Mouse (Mus musculus): ENCODE data around the gene Crygc. TPM values are rescaled to one million over a fixed set of nuclear protein-coding genes. Genes with fewer than 3 reads are reported as not detected.

Crygc gene
- polyA plus RNA-seq, 1 experiment from 2014 or later = not detected

DNA sequence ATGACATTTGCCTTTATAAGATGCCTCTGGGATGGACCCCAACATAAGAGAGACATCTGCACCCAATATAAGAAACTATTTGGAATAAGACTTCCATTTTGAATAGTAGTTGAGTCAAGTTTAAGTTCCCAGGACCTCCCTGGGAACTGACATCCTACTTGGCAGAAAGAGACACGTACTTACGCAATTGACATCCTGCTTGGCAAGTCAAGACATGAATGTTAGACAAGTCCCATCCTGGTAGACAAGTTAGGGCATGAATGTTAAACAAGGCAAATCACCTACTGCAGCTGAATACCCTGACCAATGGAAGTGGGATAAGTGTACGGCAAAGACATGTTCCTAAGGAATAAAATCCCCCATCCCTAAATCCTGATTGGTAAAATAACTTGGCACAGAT, 31.7 kb downstream of the Crygc start:
- Histone ChIP-seq H3K4me1 (ENCODE audit: control insufficient read depth, insufficient read depth, low read length) (no peaks in the 10 kb centered on the region), H3K4me2 (ENCODE audit: low read depth, low read length) (no peak overlapping the region), H3K4me3 (ENCODE audit: low read length) (no peak overlapping the region), H3K27ac (ENCODE audit: low read length) (no peak overlapping the region), H3K9ac (ENCODE audit: low read length) (no peak overlapping the region), H3K36me3 (ENCODE audit: control insufficient read depth, insufficient read depth) (no peaks in the 10 kb centered on the region), H3K27me3 (ENCODE audit: control insufficient read depth, insufficient read depth, low read length) (no peaks in the 10 kb centered on the region), H3K9me3 (replicated peaks; ENCODE audit: control insufficient read depth, low read length) (no peaks in the 10 kb centered on the region)
- no peak for ATAC-seq (replicated peaks; ENCODE audit: extremely low read depth, insufficient read depth, low FRiP score)
- WGBS = 87% methylated on average over 3 of the region's 3 CpGs

GRCm38 (mm10) chr1:65040806-65041205, 32.7 kb downstream of the Crygc start:
- no peak overlapping the region for H3K4me3 ChIP-seq (ENCODE audit: low read length)
- no peaks in the 10 kb centered on the region for H3K27me3 ChIP-seq (ENCODE audit: control insufficient read depth, insufficient read depth, low read length)
- H3K4me1 ChIP-seq (ENCODE audit: control insufficient read depth, insufficient read depth, low read length) = no peaks in the 10 kb centered on the region
- 67% methylated on average over 6 of the region's 6 CpGs for WGBS
- H3K9ac ChIP-seq (ENCODE audit: low read length) = no peak overlapping the region
- no peaks in the 10 kb centered on the region for H3K9me3 ChIP-seq (replicated peaks; ENCODE audit: control insufficient read depth, low read length)
- no peaks in the 10 kb centered on the region for H3K36me3 ChIP-seq (ENCODE audit: control insufficient read depth, insufficient read depth)
- H3K4me2 ChIP-seq (ENCODE audit: low read depth, low read length) = no peak overlapping the region
- H3K27ac ChIP-seq (ENCODE audit: low read length) = no peak overlapping the region
- no peak for ATAC-seq (replicated peaks; ENCODE audit: extremely low read depth, insufficient read depth, low FRiP score)

- H3K9me3 ChIP-seq (replicated peaks; ENCODE audit: control insufficient read depth, low read length) = no peaks in the 10 kb centered on the region
- WGBS = 73% methylated on average over 3 of the region's 3 CpGs
- H3K27me3 ChIP-seq (ENCODE audit: control insufficient read depth, insufficient read depth, low read length) = no peaks in the 10 kb centered on the region
- H3K4me2 ChIP-seq (ENCODE audit: low read depth, low read length) = no peak overlapping the region
- ATAC-seq (replicated peaks; ENCODE audit: extremely low read depth, insufficient read depth, low FRiP score) = no peak
- no peak overlapping the region for H3K9ac ChIP-seq (ENCODE audit: low read length)
- H3K4me1 ChIP-seq (ENCODE audit: control insufficient read depth, insufficient read depth, low read length) = no peaks in the 10 kb centered on the region
- H3K27ac ChIP-seq (ENCODE audit: low read length) = no peak overlapping the region
- no peak overlapping the region for H3K4me3 ChIP-seq (ENCODE audit: low read length)
- H3K36me3 ChIP-seq (ENCODE audit: control insufficient read depth, insufficient read depth) = no peaks in the 10 kb centered on the region
These were observed 33.8 kb downstream of the Crygc start for GRCm38 (mm10) chr1:65039679-65040078.

GRCm38 (mm10) chr1:65037542-65037941, 35.9 kb downstream of the Crygc start:
- H3K4me1 ChIP-seq (ENCODE audit: control insufficient read depth, insufficient read depth, low read length) = no peaks in the 10 kb centered on the region
- no peaks in the 10 kb centered on the region for H3K27me3 ChIP-seq (ENCODE audit: control insufficient read depth, insufficient read depth, low read length)
- H3K36me3 ChIP-seq (ENCODE audit: control insufficient read depth, insufficient read depth) = no peaks in the 10 kb centered on the region
- ATAC-seq (replicated peaks; ENCODE audit: extremely low read depth, insufficient read depth, low FRiP score) = no peak
- H3K4me3 ChIP-seq (ENCODE audit: low read length) = no peak overlapping the region
- H3K27ac ChIP-seq (ENCODE audit: low read length) = no peak overlapping the region
- H3K9me3 ChIP-seq (replicated peaks; ENCODE audit: control insufficient read depth, low read length) = no peaks in the 10 kb centered on the region
- H3K9ac ChIP-seq (ENCODE audit: low read length) = no peak overlapping the region
- WGBS = 44% methylated on average over 2 of the region's 2 CpGs
- H3K4me2 ChIP-seq (ENCODE audit: low read depth, low read length) = no peak overlapping the region

GRCm38 (mm10) chr1:65035513-65035912, 38.0 kb downstream of the Crygc start:
- Histone ChIP-seq H3K4me1 (ENCODE audit: control insufficient read depth, insufficient read depth, low read length) (no peaks in the 10 kb centered on the region), H3K9ac (ENCODE audit: low read length) (no peak overlapping the region), H3K4me2 (ENCODE audit: low read depth, low read length) (no peak overlapping the region), H3K27ac (ENCODE audit: low read length) (no peak overlapping the region), H3K36me3 (ENCODE audit: control insufficient read depth, insufficient read depth) (no peaks in the 10 kb centered on the region), H3K4me3 (ENCODE audit: low read length) (no peak overlapping the region), H3K9me3 (replicated peaks; ENCODE audit: control insufficient read depth, low read length) (no peaks in the 10 kb centered on the region), H3K27me3 (ENCODE audit: control insufficient read depth, insufficient read depth, low read length) (no peaks in the 10 kb centered on the region)
- no peak for ATAC-seq (replicated peaks; ENCODE audit: extremely low read depth, insufficient read depth, low FRiP score)
- WGBS = 35% methylated on average over 3 of the region's 3 CpGs

DNA sequence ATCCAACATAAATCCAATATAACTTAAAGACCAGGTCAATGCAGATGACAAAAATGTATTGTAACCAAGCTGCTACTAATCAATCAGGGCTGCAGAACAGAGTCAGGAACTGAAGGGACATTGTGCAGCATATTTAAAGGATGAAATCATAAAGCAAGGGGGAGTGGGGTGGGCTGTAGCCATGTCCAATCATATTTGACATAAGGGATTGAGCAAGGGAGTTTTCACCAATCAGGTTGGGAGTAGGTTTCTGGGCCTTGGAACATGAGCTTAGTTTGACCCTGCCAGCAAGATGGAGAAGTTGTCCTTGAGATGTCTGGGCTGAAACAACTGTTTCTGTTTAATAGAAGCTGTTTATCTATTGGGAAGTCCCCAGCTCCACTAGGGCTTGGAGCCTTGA, 40.8 kb downstream of the Crygc start, which contains the start of gene Akr1cl:
TSS of gene Akr1cl (minus strand) at position 119 of the 400 bp plus-strand sequence.
- Histone ChIP-seq H3K4me2 (ENCODE audit: low read depth, low read length) (no peak within 1 kb of the TSS), H3K4me1 (ENCODE audit: control insufficient read depth, insufficient read depth, low read length) (no peaks in the 10 kb centered on the region), H3K9ac (ENCODE audit: low read length) (no peak within 1 kb of the TSS), H3K27me3 (ENCODE audit: control insufficient read depth, insufficient read depth, low read length) (no peaks in the 10 kb centered on the region), H3K36me3 (ENCODE audit: control insufficient read depth, insufficient read depth) (no peaks in the 10 kb centered on the region), H3K27ac (ENCODE audit: low read length) (no peak within 1 kb of the TSS), H3K9me3 (replicated peaks; ENCODE audit: control insufficient read depth, low read length) (no peaks in the 10 kb centered on the region), H3K4me3 (ENCODE audit: low read length) (no peak within 1 kb of the TSS)
- no peak for ATAC-seq (replicated peaks; ENCODE audit: extremely low read depth, insufficient read depth, low FRiP score)

GRCm38 (mm10) chr1:65028206-65028605, 45.3 kb downstream of the Crygc start:
- Histone ChIP-seq H3K4me2 (ENCODE audit: low read depth, low read length) (no peak overlapping the region), H3K9ac (ENCODE audit: low read length) (no peak overlapping the region), H3K27ac (ENCODE audit: low read length) (no peak overlapping the region), H3K4me1 (ENCODE audit: control insufficient read depth, insufficient read depth, low read length) (no peaks in the 10 kb centered on the region), H3K4me3 (ENCODE audit: low read length) (no peak overlapping the region), H3K9me3 (replicated peaks; ENCODE audit: control insufficient read depth, low read length) (no peaks in the 10 kb centered on the region), H3K36me3 (ENCODE audit: control insufficient read depth, insufficient read depth) (no peaks in the 10 kb centered on the region), H3K27me3 (ENCODE audit: control insufficient read depth, insufficient read depth, low read length) (no peaks in the 10 kb centered on the region)
- ATAC-seq (replicated peaks; ENCODE audit: extremely low read depth, insufficient read depth, low FRiP score) = no peak
- 60% methylated on average over 9 of the region's 9 CpGs for WGBS

Other genes with a start within 250 kb of the Crygc start
- gene Plekhm3, start 116.9 kb downstream of the Crygc start, polyA plus RNA-seq (2015; fragmentation: Nextera tagmentation; extraction: Ambion mirVana) = 6.8 and 7.2 TPM in 2 replicates
- 0.32 and 0.97 TPM in 2 replicates for gene Akr1cl, start 40.9 kb downstream of the Crygc start, polyA plus RNA-seq (2015; fragmentation: Nextera tagmentation; extraction: Ambion mirVana)
- not detected in 2 replicates for gene Cryge, start 22.5 kb downstream of the Crygc start, polyA plus RNA-seq (2015; fragmentation: Nextera tagmentation; extraction: Ambion mirVana)
- gene Crygd, start 10.2 kb downstream of the Crygc start, polyA plus RNA-seq (2015; fragmentation: Nextera tagmentation; extraction: Ambion mirVana) = not detected in 2 replicates
- 0.32 and 0.66 TPM in 2 replicates for gene Crygb, start 8.6 kb upstream of the Crygc start, polyA plus RNA-seq (2015; fragmentation: Nextera tagmentation; extraction: Ambion mirVana)
- not detected in 2 replicates for gene Cryga, start 29.7 kb upstream of the Crygc start, polyA plus RNA-seq (2015; fragmentation: Nextera tagmentation; extraction: Ambion mirVana)
- gene Gm28845, start 45.9 kb upstream of the Crygc start, polyA plus RNA-seq (2015; fragmentation: Nextera tagmentation; extraction: Ambion mirVana) = not detected in 2 replicates
- gene D630023F18Rik, start 49.5 kb upstream of the Crygc start, polyA plus RNA-seq (2015; fragmentation: Nextera tagmentation; extraction: Ambion mirVana) = 0.40 and 0.42 TPM in 2 replicates
- gene Idh1, start 112.8 kb upstream of the Crygc start, polyA plus RNA-seq (2015; fragmentation: Nextera tagmentation; extraction: Ambion mirVana) = 65.2 and 65.4 TPM in 2 replicates
- 5.5 and 6.3 TPM in 2 replicates for gene Pikfyve, start 113.0 kb upstream of the Crygc start, polyA plus RNA-seq (2015; fragmentation: Nextera tagmentation; extraction: Ambion mirVana)
- not detected in 2 replicates for gene Pth2r, start 208.4 kb upstream of the Crygc start, polyA plus RNA-seq (2015; fragmentation: Nextera tagmentation; extraction: Ambion mirVana)